Mouse (Mus musculus) cerebellum, adult (tissue): Measurements from ENCODE around the gene Slc16a7.

ENCODE experiments used
- ATAC-seq: cut with Nextera tagmentation; 2 replicates; pipeline ENCODE4 v1.9.2; 2017; ENCODE audit warnings: mild to moderate bottlenecking, moderate library complexity, mixed read lengths; ENCODE audit not compliant: insufficient number of reproducible peaks, low FRiP score, low TSS enrichment

Slc16a7 gene

GRCm38 (mm10) chr10:125388876-125389786, at the start of gene Slc16a7:
Gene Slc16a7, minus strand, starts transcription at chr10:125389465.
- ATAC-seq = peak; percentile 92

DNA sequence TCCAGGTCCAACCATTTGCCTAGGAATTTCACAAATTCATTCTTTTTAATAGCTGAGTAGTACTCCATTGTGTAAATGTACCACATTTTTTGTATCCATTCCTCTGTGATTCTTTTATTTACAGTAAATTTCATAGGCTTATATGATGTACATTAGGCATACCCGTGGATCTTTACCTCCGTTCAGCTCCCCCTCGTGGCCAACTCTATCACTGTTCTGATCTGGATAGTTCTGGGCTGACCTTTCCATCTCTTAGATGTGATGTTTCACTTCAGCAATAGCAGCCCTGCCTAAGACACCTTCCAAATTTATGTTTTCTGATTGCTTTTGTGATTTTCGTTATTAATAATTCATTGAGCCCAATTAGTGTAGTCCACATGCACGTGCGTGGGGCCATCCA, 29.5 kb upstream of the Slc16a7 start:
- ATAC-seq = no peak

DNA sequence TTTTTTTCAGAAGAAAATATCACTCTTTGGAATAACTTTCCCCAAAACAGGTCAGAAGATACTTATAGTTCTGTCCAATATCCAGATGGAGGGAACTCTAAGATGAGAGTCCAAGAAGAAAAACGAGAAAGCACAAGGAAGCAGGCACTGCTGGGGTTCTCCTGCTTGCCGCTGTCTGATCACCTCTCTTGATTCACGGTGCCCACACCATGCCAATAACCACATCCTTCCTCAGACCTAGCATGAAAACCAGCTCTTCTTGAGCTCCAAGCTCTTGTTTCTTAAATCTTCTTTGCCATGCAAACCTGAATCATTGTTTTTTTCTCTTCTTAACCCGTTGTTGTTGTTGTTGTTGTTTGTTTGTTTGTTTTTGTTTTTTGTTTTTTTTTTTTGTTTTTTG, 10.5 kb upstream of the Slc16a7 start:
- no peak for ATAC-seq

DNA sequence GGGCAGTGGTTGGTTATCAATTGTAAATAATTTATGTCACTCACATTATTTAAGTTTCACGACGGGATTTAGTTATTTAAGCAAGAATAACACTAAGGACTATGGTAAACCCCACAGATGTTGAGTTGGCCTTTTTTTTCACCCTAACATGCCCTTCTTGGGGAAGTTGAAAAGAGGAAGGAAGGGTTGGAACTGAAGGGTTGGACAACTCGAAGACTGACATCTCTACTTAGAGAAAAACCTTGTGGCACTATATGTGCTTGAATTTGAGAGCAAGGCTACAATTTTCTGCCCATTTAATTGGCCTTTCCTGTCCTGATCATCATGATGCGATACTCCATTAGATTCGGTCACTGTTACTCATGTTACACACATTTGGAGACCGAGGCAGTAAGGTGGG, 746 bp upstream of the Slc16a7 start:
- ATAC-seq = no peak

DNA sequence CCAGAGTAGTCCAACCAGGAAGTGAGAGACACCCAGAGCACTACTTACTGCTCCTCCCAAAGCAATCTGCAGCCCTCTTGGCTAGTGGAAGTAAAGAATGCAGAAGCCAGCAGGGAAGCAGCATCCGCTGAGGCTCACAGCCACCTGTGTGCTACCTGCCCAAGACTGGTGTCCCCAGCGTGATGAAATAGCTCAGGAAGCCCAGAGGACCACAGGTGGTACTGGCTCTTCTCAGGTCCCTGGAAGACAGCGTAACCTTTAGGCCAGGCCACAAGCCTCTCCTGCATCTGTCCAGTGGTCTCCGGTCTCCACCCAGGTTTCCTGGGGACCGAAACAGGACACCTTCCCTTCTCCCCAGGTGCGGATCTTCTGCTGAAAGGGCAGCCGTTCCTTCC, 787 bp downstream of the Slc16a7 start:
- peak; percentile 31 for ATAC-seq

GRCm38 (mm10) chr10:125387782-125388415, 1.4 kb downstream of the Slc16a7 start:
- no peak for ATAC-seq

- no peak for ATAC-seq
Observed at GRCm38 (mm10) chr10:125375526-125375925, 13.7 kb downstream of the Slc16a7 start.

DNA sequence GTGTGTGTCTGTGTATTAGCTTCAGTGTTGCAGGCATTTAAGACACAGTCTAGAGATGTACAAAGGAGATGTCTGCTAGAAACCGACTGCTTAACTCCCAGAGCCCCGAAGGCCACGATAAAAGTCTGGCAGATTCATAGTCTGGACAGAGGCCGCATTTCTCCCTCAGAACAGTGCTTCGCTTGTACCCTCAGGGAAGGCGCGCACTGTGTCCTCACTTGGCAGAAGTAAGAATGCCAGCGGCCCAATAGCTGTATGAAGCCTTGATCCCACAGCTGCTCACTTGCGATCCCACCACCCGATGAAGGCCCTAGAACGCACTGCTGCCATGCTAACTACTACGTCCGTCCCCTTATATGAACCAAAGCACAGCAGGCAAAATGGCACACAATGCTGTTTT, 16.6 kb downstream of the Slc16a7 start:
- ATAC-seq = no peak

DNA sequence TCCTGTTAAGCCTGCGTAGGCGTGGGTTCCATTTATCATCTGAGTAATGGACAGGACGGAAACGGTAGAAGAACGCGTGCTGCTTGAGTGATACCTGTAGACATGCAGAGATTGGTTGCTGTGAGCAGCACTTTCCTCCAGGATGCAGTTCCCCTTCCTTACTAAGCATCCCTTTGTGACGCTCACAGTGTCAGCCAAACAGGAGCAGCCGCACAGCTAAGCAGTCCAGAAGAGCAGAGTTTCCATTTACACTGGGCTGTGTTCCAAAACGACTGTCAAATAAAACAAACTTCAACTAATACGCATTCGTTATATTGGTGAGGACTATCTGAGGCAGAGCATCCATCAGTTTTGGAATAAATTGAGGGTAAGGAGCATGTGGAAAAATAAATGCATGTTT, 17.8 kb downstream of the Slc16a7 start:
- no peak for ATAC-seq

DNA sequence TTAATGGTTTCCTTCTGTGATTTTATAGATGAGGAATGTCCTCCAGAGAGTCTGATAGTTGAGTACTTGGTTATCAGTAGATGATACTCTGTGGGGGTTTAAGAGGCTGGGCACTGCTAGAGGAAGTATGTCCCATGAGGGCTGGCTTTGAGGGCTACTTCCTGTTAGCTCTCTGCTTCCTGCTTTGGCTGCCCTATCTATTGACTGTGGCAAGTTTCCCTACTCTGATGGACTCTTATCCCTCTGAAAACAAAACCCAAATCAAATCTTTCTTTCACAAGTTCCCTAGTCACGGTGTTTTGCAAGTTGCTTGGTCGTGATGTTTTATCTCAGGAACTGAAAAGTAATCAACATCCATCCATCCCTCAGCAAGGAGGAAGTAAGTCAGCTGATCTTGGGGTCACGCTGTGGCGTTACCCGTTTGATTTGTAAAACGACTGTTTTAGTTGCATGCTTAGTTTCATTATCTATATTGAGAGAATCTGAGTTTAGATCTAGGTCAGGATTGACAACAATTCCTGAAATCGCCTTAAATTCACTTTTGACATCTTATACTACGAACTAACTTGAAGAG, 19.1 kb downstream of the Slc16a7 start:
- no peak for ATAC-seq

GRCm38 (mm10) chr10:125358479-125358878, 30.8 kb downstream of the Slc16a7 start:
- ATAC-seq = no peak

DNA sequence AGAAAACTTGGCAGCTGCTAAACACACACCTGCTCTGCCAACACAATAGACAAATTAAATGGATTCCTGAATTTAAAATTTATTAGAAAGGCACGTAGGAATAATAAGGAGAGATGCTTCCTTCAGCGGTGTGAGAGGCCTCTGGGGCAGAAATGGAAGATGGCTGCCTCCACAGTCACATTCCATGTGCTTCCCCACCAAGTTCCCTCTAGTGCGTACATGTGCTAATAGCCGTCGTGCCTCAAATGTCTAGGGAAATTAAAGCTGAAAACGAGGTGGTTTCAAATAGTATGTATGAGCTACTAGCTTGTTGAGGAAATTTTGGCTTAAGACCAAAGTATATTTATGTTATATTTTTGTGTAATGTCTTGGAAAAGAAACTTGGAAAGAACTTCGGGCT, 36.5 kb downstream of the Slc16a7 start:
- ATAC-seq = no peak

- ATAC-seq = no peak
Observed at GRCm38 (mm10) chr10:125348171-125348570, 41.1 kb downstream of the Slc16a7 start.

DNA sequence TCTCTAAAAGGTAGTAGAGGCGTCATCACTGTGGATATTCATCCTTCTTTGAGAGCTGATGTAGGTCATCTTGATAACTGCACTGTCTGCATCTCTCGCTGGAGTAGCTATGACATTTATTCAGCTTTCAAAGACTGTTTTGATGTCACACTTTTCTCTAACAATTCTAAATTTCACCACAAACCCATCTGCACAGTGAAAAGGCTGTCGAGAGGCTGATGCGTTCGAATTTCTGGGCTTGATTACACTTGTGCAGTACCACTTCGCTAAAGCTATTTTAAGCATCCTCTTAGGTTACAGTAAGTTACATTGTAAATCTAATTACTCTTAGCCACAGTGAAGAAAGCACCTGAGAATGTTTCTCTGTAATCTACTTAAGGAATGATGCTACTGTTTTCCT, 42.1 kb downstream of the Slc16a7 start:
- ATAC-seq = no peak

GRCm38 (mm10) chr10:125346364-125346763, 42.9 kb downstream of the Slc16a7 start:
- no peak for ATAC-seq

DNA sequence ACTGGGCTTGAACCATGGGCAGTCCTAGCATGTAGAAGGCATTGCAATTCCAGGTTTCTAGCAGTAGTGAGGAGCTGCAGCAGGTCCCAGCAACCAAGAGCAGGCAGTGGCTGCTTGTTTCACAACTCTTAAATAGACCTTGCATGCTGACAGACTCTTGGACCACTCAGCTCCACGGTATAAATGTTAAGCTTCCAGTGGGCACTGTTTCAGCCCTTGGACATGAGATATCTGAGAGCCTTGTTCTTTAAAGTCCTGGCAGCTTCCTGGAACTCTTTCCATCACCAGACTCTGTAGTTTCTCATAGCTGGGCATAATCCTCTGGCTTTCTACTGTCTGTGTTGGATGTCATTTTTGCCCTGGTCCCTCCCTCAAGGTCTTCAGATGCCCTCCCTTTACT, 43.7 kb downstream of the Slc16a7 start:
- no peak for ATAC-seq

DNA sequence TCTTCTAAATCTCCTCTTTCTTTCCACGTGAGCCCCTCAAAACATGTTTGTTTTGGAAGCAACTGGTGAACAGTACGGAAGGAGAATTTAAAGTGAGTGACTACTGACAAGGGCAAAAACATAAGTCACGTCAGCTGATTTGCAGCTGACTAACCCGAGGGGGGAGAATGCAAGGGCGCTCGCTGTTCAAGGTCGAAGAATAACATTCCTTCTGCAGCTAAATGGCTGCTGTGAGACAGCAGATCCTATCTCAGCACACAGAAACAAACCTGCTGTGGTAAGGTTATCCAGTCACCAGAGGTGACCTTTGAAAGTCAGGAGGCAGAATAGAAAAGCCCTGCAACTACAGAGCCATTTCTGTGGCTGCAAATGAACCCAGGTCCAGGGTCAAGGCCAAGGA, 47.1 kb downstream of the Slc16a7 start:
- no peak for ATAC-seq

DNA sequence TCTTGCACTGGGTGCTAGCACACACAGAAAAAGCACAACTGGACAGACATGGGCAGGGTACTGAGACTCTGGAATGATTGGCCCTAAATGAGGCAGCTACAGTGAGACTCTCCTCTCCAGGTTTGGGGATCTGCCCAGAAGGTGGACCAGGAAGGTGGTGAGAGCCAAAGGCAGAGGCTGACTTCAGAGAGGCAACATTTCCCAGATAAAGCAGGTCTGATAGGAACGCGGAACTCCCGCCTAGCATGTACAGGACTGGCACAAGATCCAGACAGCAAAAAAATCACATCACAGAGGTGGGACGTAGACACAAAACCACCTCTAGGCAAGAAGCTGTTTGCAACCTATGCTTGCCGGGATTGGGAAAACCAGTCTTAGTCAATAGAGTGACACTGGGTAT, 55.5 kb downstream of the Slc16a7 start:
- ATAC-seq = no peak

DNA sequence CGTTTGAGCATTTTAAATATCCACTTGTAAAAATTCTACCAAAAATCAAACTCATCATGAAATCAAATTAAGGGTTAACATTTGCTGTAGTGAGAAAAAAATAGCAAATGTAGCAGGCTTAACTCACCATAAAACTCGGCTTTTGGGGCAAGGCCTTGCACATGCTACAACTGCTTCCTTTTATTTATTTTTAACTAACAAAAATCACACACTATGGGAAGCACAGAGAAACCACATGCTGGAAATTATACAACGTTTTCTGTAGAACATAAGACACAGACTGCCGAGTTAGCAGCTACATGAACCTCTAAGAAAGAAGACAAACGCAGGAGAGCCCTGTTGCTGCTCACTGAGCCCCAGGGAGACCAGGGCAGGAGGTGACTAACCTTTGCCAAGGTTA, 57.9 kb downstream of the Slc16a7 start:
- ATAC-seq = no peak

DNA sequence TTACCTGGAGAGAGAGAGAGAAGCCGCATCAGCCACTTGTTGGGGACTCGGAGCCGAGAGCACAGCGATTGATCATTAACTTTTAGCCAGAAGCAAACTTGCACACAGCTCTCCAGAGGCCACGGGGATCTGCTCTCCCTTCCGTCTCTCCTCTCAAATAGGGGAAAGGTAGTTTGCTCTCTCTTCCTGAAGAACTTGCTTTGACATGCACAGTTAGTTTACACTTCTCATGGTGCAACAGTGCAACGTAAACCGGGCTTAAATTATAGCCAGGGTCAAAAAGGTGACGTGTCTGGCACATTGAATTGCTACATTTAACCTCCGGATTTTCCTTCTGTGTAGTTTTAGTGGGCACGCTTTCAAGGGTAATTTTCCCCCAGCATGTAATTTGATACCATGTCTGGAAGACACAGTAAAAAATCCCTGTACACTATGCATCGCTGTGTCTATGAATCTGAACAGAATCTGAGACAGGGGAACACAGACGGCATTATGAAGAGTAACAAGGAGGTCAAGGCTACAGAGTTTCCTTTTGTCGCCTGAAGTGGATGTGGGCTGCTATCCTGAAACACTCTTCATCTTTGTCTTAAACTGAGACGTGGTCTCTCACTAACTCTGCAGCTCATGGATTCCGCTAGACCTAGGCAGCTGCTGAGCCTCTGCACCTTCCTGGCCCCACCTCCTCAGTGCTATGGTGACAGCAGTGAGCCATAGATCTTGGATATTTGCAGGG, 60.8 kb downstream of the Slc16a7 start:
- ATAC-seq = no peak
